Comparison of ENCODE assay signal across 8 mouse cellular contexts in genomic region chr3:135825016-135825753, GRCm38 (mm10). TPM values are rescaled to one million over a fixed set of nuclear protein-coding genes. Genes with fewer than 3 reads are reported as not detected.
DNase-seq lines count a peak whose midpoint lies in the region; ATAC-seq and TF ChIP-seq lines count a peak whose summit lies in the region.

Slc39a8 (plus strand) TSS chr3:135825279.

- ATAC-seq in forebrain, embryonic 13.5 days, result peak; percentile 95
- peak; percentile 95 for ATAC-seq in heart, embryonic 16.5 days (replicated peaks; ENCODE audit: extremely low read depth, insufficient read depth, low FRiP score)
- peak; percentile 87 for ATAC-seq in liver, embryonic 15.5 days (ENCODE audit: insufficient read depth)
- ATAC-seq in stomach, embryonic 15.5 days (ENCODE audit: insufficient read depth, low FRiP score, low read depth), result peak; percentile 95

- no peak for TF ChIP-seq POLR2A in ES-Bruce4 (IDR thresholded peaks at IDR 0.05; ENCODE audit: insufficient read depth, low read length)

- TF ChIP-seq CTCF in ES-Bruce4 (IDR thresholded peaks at IDR 0.05; ENCODE audit: low read depth, low read length), result peak; percentile 12

- WGBS in forebrain, embryonic 13.5 days, result 5% methylated on average over 22 of the region's 22 CpGs
- 2% methylated on average over 22 of the region's 22 CpGs for WGBS in heart, embryonic 16.5 days
- under 1% methylated on average over 22 of the region's 22 CpGs for WGBS in liver, embryonic 15.5 days (ENCODE audit: insufficient replicate concordance)
- 3% methylated on average over 22 of the region's 22 CpGs for whole genome bisulfite sequencing in stomach, embryonic 15.5 days

- H3K4me3 ChIP-seq in ES-Bruce4 (ENCODE audit: low read depth, low read length), result peak within 1 kb of the TSS; percentile 78
- peak within 1 kb of the TSS; percentile 55 for H3K4me3 ChIP-seq in forebrain, embryonic 13.5 days
- H3K4me3 ChIP-seq in heart, embryonic 16.5 days (ENCODE audit: low read length), result peak within 1 kb of the TSS; percentile 62
- H3K4me3 ChIP-seq in liver, embryonic 15.5 days (replicated peaks), result peak within 1 kb of the TSS; percentile 80
- peak within 1 kb of the TSS; percentile 59 for H3K4me3 ChIP-seq in stomach, embryonic 15.5 days (replicated peaks)

- peak within 1 kb of the TSS; percentile 60 for H3K9ac ChIP-seq in ES-Bruce4 (ENCODE audit: low read depth, poor library complexity, severe bottlenecking)
- H3K9ac ChIP-seq in forebrain, embryonic 13.5 days, result peak within 1 kb of the TSS; percentile 64
- peak within 1 kb of the TSS; percentile 82 for H3K9ac ChIP-seq in heart, embryonic 16.5 days (ENCODE audit: low read length)
- peak within 1 kb of the TSS; percentile 83 for H3K9ac ChIP-seq in liver, embryonic 15.5 days
- peak within 1 kb of the TSS; percentile 65 for H3K9ac ChIP-seq in stomach, embryonic 15.5 days

- no peaks in the 10 kb centered on the region for H3K36me3 ChIP-seq in ES-Bruce4 (ENCODE audit: control insufficient read depth, insufficient read depth, low read length, poor library complexity, severe bottlenecking)
- H3K36me3 ChIP-seq in forebrain, embryonic 13.5 days (ENCODE audit: poor library complexity, severe bottlenecking), result no peaks in the 10 kb centered on the region
- no peaks in the 10 kb centered on the region for H3K36me3 ChIP-seq in heart, embryonic 16.5 days (ENCODE audit: control insufficient read depth, insufficient read depth)
- peaks cover 16% of the 10 kb centered on the region; the same call in 1 of the 2 replicates for H3K36me3 ChIP-seq in liver, embryonic 15.5 days (replicated peaks)
- no peaks in the 10 kb centered on the region for H3K36me3 ChIP-seq in stomach, embryonic 15.5 days

- H3K27ac ChIP-seq in ES-Bruce4 (ENCODE audit: insufficient read depth, low read length), result no peak within 1 kb of the TSS
- H3K27ac ChIP-seq in forebrain, embryonic 13.5 days, result no peak within 1 kb of the TSS; the same call in 1 of the 2 replicates
- peak within 1 kb of the TSS; percentile 81 for H3K27ac ChIP-seq in heart, embryonic 16.5 days (ENCODE audit: low read length)
- H3K27ac ChIP-seq in liver, embryonic 15.5 days (replicated peaks), result peak within 1 kb of the TSS; percentile 97
- peak within 1 kb of the TSS; percentile 71 for H3K27ac ChIP-seq in stomach, embryonic 15.5 days

- DNase-seq in cerebellum, adult 11 months, result peak; percentile 7
- peak; percentile 85 to 91 for DNase-seq in kidney, postnatal 25 days
- DNase-seq in neural tube, embryonic 10.5 days (ENCODE audit: extremely low spot score, low spot score), result peak; percentile 80

- no peaks in the 10 kb centered on the region for H3K9me3 ChIP-seq in ES-Bruce4 (replicated peaks; ENCODE audit: control insufficient read depth, insufficient read depth, low read length, poor library complexity, severe bottlenecking)
- H3K9me3 ChIP-seq in forebrain, embryonic 13.5 days (replicated peaks), result no peaks in the 10 kb centered on the region
- H3K9me3 ChIP-seq in heart, embryonic 16.5 days (replicated peaks; ENCODE audit: control insufficient read depth, low read length), result no peaks in the 10 kb centered on the region
- H3K9me3 ChIP-seq in liver, embryonic 15.5 days (replicated peaks), result no peaks in the 10 kb centered on the region
- no peaks in the 10 kb centered on the region for H3K9me3 ChIP-seq in stomach, embryonic 15.5 days

- H3K4me2 ChIP-seq in forebrain, embryonic 13.5 days, result peak within 1 kb of the TSS; percentile 95
- peak within 1 kb of the TSS; percentile 98 for H3K4me2 ChIP-seq in heart, embryonic 16.5 days (ENCODE audit: low read depth, low read length)
- H3K4me2 ChIP-seq in liver, embryonic 15.5 days, result peak within 1 kb of the TSS; percentile 98
- H3K4me2 ChIP-seq in stomach, embryonic 15.5 days, result peak within 1 kb of the TSS; percentile 98

- no peaks in the 10 kb centered on the region for H3K4me1 ChIP-seq in ES-Bruce4 (ENCODE audit: control insufficient read depth, insufficient read depth, low read length)
- H3K4me1 ChIP-seq in forebrain, embryonic 13.5 days, result peaks cover 16% of the 10 kb centered on the region
- peaks cover 8% of the 10 kb centered on the region for H3K4me1 ChIP-seq in heart, embryonic 16.5 days (ENCODE audit: control insufficient read depth, insufficient read depth, low read length)
- H3K4me1 ChIP-seq in liver, embryonic 15.5 days (replicated peaks), result peaks cover 46% of the 10 kb centered on the region
- H3K4me1 ChIP-seq in stomach, embryonic 15.5 days, result peaks cover 5% of the 10 kb centered on the region; the same call in 1 of the 2 replicates

- TF ChIP-seq EP300 in ES-Bruce4 (IDR thresholded peaks at IDR 0.05; ENCODE audit: insufficient read depth, low read depth, low read length), result no peak

- H3K27me3 ChIP-seq in ES-Bruce4 (ENCODE audit: control insufficient read depth, insufficient read depth, low read length, poor library complexity, severe bottlenecking), result peaks cover 12% of the 10 kb centered on the region
- peaks cover 5% of the 10 kb centered on the region for H3K27me3 ChIP-seq in forebrain, embryonic 13.5 days
- no peaks in the 10 kb centered on the region for H3K27me3 ChIP-seq in heart, embryonic 16.5 days (ENCODE audit: control insufficient read depth, insufficient read depth, low read length)
- no peaks in the 10 kb centered on the region for H3K27me3 ChIP-seq in liver, embryonic 15.5 days
- no peaks in the 10 kb centered on the region for H3K27me3 ChIP-seq in stomach, embryonic 15.5 days (replicated peaks)

RNA-seq across cellular contexts. Expression of gene Slc39a8, which starts in this region (rescaled TPM):
- polyA plus RNA-seq in ES-Bruce4 (2011; ENCODE audit: insufficient read depth, insufficient read length, low read depth, missing spikeins), result 30.9 and 35.7 TPM in 2 replicates
- polyA plus RNA-seq in forebrain, embryonic 13.5 days (2015; fragmentation: Nextera tagmentation; extraction: Ambion mirVana), result 5.9 and 7.5 TPM in 2 replicates
- 12.1 and 15.1 TPM in 2 replicates for polyA plus RNA-seq in heart, embryonic 16.5 days (2015; fragmentation: Nextera tagmentation; extraction: Ambion mirVana)
- 43.0 and 45.1 TPM in 2 replicates for polyA plus RNA-seq in liver, embryonic 15.5 days (2015; fragmentation: Nextera tagmentation; extraction: Ambion mirVana)
- 13.3 and 15.4 TPM in 2 replicates for polyA plus RNA-seq in stomach, embryonic 15.5 days (2015; fragmentation: Nextera tagmentation; extraction: Ambion mirVana)

Comparison
In these comparisons a context has a peak if more than half of its experiments do, and no peak if none do; other contexts are left out.
1. H3K27ac ChIP-seq: peak in heart, embryonic 16.5 days (single experiment), liver, embryonic 15.5 days (single experiment) and stomach, embryonic 15.5 days (single experiment); none in ES-Bruce4 (single experiment) and forebrain, embryonic 13.5 days (single experiment).
2. DNase-seq: peak in every context shown above with its lines; median percentile 88 in kidney, postnatal 25 days; 80 in neural tube, embryonic 10.5 days; 7 in cerebellum, adult 11 months.
3. Peak in every context shown above with its lines, with median percentiles within 50 percentile points of each other: H3K4me3 ChIP-seq, H3K9ac ChIP-seq, ATAC-seq and H3K4me2 ChIP-seq.